Mouse (Mus musculus): ENCODE data around the gene Plcl2. TPM values are rescaled to one million over a fixed set of nuclear protein-coding genes. Genes with fewer than 3 reads are reported as not detected.
A peak's percentile ranks its signal among the peaks of the same experiment; 100 is the strongest.

Gene Plcl2
- polyA plus RNA-seq (2015; fragmentation: Nextera tagmentation; extraction: Ambion mirVana) = 3.5 and 3.6 TPM in 2 replicates

GRCm38 (mm10) chr17:50509251-50510104, at the start of gene Plcl2:
Gene Plcl2, plus strand, starts transcription at chr17:50509403.
- peak within 1 kb of the TSS; percentile 88 for H3K4me3 ChIP-seq (replicated peaks)
- peak within 1 kb of the TSS; percentile 90 for H3K4me2 ChIP-seq
- WGBS = under 1% methylated on average over 81 of the region's 95 CpGs
- peaks cover 19% of the 10 kb centered on the region for H3K4me1 ChIP-seq
- peak; percentile 65 for ATAC-seq (replicated peaks; ENCODE audit: low FRiP score)
- H3K36me3 ChIP-seq = no peaks in the 10 kb centered on the region
- H3K9ac ChIP-seq = peak within 1 kb of the TSS; percentile 79
- H3K27ac ChIP-seq = peak within 1 kb of the TSS; percentile 81
- H3K27me3 ChIP-seq = peaks cover 15% of the 10 kb centered on the region
- H3K9me3 ChIP-seq (replicated peaks) = no peaks in the 10 kb centered on the region

- no peak for ATAC-seq (replicated peaks; ENCODE audit: low FRiP score)
- Histone ChIP-seq H3K4me2 (no peak overlapping the region), H3K4me1 (no peaks in the 10 kb centered on the region), H3K9ac (no peak overlapping the region), H3K36me3 (no peaks in the 10 kb centered on the region), H3K27me3 (no peaks in the 10 kb centered on the region), H3K27ac (no peak overlapping the region), H3K4me3 (replicated peaks) (no peak overlapping the region), H3K9me3 (replicated peaks) (no peaks in the 10 kb centered on the region)
- 72% methylated on average over 8 of the region's 8 CpGs for WGBS
Observed at GRCm38 (mm10) chr17:50460301-50460700, 48.9 kb upstream of the Plcl2 start.

GRCm38 (mm10) chr17:50467438-50467837, 41.8 kb upstream of the Plcl2 start:
- H3K4me2 ChIP-seq = no peak overlapping the region
- no peak overlapping the region for H3K4me3 ChIP-seq (replicated peaks)
- H3K27ac ChIP-seq = no peak overlapping the region
- no peak for ATAC-seq (replicated peaks; ENCODE audit: low FRiP score)
- H3K27me3 ChIP-seq = no peaks in the 10 kb centered on the region
- no peaks in the 10 kb centered on the region for H3K9me3 ChIP-seq (replicated peaks)
- peaks cover 14% of the 10 kb centered on the region for H3K4me1 ChIP-seq
- H3K9ac ChIP-seq = no peak overlapping the region
- no peaks in the 10 kb centered on the region for H3K36me3 ChIP-seq
- 97% methylated on average over 2 of the region's 2 CpGs for WGBS

GRCm38 (mm10) chr17:50469126-50469525, 40.1 kb upstream of the Plcl2 start:
- Histone ChIP-seq H3K9ac (no peak overlapping the region), H3K27me3 (no peaks in the 10 kb centered on the region)
- WGBS = 72% methylated on average over 5 of the region's 5 CpGs

GRCm38 (mm10) chr17:50469543-50470431, 39.4 kb upstream of the Plcl2 start:
- H3K9me3 ChIP-seq (replicated peaks) = no peaks in the 10 kb centered on the region
- no peaks in the 10 kb centered on the region for H3K27me3 ChIP-seq
- H3K27ac ChIP-seq = peak overlapping the region; percentile 83
- H3K4me2 ChIP-seq = peak overlapping the region; percentile 53
- H3K4me1 ChIP-seq = peaks cover 14% of the 10 kb centered on the region
- H3K9ac ChIP-seq = no peak overlapping the region
- ATAC-seq (replicated peaks; ENCODE audit: low FRiP score) = no peak; the same call in 1 of the 2 replicates
- WGBS = 16% methylated on average over 13 of the region's 13 CpGs
- H3K36me3 ChIP-seq = no peaks in the 10 kb centered on the region
- H3K4me3 ChIP-seq (replicated peaks) = peak overlapping the region; percentile 13

More at GRCm38 (mm10) chr17:50469126-50469525, 40.1 kb upstream of the Plcl2 start:
- no peaks in the 10 kb centered on the region for H3K9me3 ChIP-seq (replicated peaks)
- ATAC-seq (replicated peaks; ENCODE audit: low FRiP score) = no peak
- no peak overlapping the region for H3K27ac ChIP-seq
- no peak overlapping the region for H3K4me2 ChIP-seq
- peaks cover 14% of the 10 kb centered on the region for H3K4me1 ChIP-seq
- H3K36me3 ChIP-seq = no peaks in the 10 kb centered on the region
- H3K4me3 ChIP-seq (replicated peaks) = no peak overlapping the region

- H3K4me1 ChIP-seq = peaks cover 14% of the 10 kb centered on the region
- H3K36me3 ChIP-seq = no peaks in the 10 kb centered on the region
- no peak overlapping the region for H3K9ac ChIP-seq
- peak overlapping the region; percentile 83 for H3K27ac ChIP-seq
- ATAC-seq (replicated peaks; ENCODE audit: low FRiP score) = peak; percentile 65
- H3K27me3 ChIP-seq = no peaks in the 10 kb centered on the region
- WGBS = 19% methylated on average over 16 of the region's 16 CpGs
- peak overlapping the region; percentile 13 for H3K4me3 ChIP-seq (replicated peaks)
- no peaks in the 10 kb centered on the region for H3K9me3 ChIP-seq (replicated peaks)
- H3K4me2 ChIP-seq = peak overlapping the region; percentile 53
Observed at GRCm38 (mm10) chr17:50470432-50471078, 38.6 kb upstream of the Plcl2 start.

GRCm38 (mm10) chr17:50471230-50471629, 38.0 kb upstream of the Plcl2 start:
- peak overlapping the region; percentile 37 for H3K27ac ChIP-seq
- H3K27me3 ChIP-seq = no peaks in the 10 kb centered on the region
- no peak overlapping the region for H3K9ac ChIP-seq
- H3K4me2 ChIP-seq = no peak overlapping the region
- ATAC-seq (replicated peaks; ENCODE audit: low FRiP score) = peak; percentile 63
- no peak overlapping the region for H3K4me3 ChIP-seq (replicated peaks)
- peaks cover 14% of the 10 kb centered on the region for H3K4me1 ChIP-seq
- H3K36me3 ChIP-seq = no peaks in the 10 kb centered on the region
- 54% methylated on average over 3 of the region's 3 CpGs for WGBS
- H3K9me3 ChIP-seq (replicated peaks) = no peaks in the 10 kb centered on the region

GRCm38 (mm10) chr17:50477277-50477676, 31.9 kb upstream of the Plcl2 start:
- no peak overlapping the region for H3K27ac ChIP-seq
- no peak overlapping the region for H3K4me3 ChIP-seq (replicated peaks)
- H3K4me2 ChIP-seq = no peak overlapping the region
- H3K36me3 ChIP-seq = no peaks in the 10 kb centered on the region
- 80% methylated on average over 4 of the region's 4 CpGs for WGBS
- no peaks in the 10 kb centered on the region for H3K27me3 ChIP-seq
- H3K9ac ChIP-seq = no peak overlapping the region
- H3K4me1 ChIP-seq = no peaks in the 10 kb centered on the region
- no peak for ATAC-seq (replicated peaks; ENCODE audit: low FRiP score)
- H3K9me3 ChIP-seq (replicated peaks) = no peaks in the 10 kb centered on the region

GRCm38 (mm10) chr17:50480867-50481266, 28.3 kb upstream of the Plcl2 start:
- no peaks in the 10 kb centered on the region for H3K27me3 ChIP-seq
- H3K27ac ChIP-seq = no peak overlapping the region
- no peak overlapping the region for H3K4me3 ChIP-seq (replicated peaks)
- no peaks in the 10 kb centered on the region for H3K36me3 ChIP-seq
- H3K4me2 ChIP-seq = no peak overlapping the region
- ATAC-seq (replicated peaks; ENCODE audit: low FRiP score) = no peak
- H3K4me1 ChIP-seq = no peaks in the 10 kb centered on the region
- H3K9ac ChIP-seq = no peak overlapping the region
- whole genome bisulfite sequencing = 47% methylated on average over 7 of the region's 7 CpGs
- no peaks in the 10 kb centered on the region for H3K9me3 ChIP-seq (replicated peaks)

GRCm38 (mm10) chr17:50483700-50484099, 25.5 kb upstream of the Plcl2 start:
- Histone ChIP-seq H3K4me3 (replicated peaks) (no peak overlapping the region), H3K27ac (no peak overlapping the region), H3K4me1 (no peaks in the 10 kb centered on the region), H3K36me3 (no peaks in the 10 kb centered on the region), H3K9me3 (replicated peaks) (no peaks in the 10 kb centered on the region), H3K9ac (no peak overlapping the region), H3K27me3 (no peaks in the 10 kb centered on the region), H3K4me2 (no peak overlapping the region)
- 81% methylated on average over 7 of the region's 7 CpGs for WGBS
- no peak for ATAC-seq (replicated peaks; ENCODE audit: low FRiP score)

GRCm38 (mm10) chr17:50484981-50485380, 24.2 kb upstream of the Plcl2 start:
- no peaks in the 10 kb centered on the region for H3K36me3 ChIP-seq
- H3K4me2 ChIP-seq = no peak overlapping the region
- no peaks in the 10 kb centered on the region for H3K9me3 ChIP-seq (replicated peaks)
- WGBS = 67% methylated on average over 5 of the region's 5 CpGs
- H3K4me3 ChIP-seq (replicated peaks) = no peak overlapping the region
- no peak overlapping the region for H3K9ac ChIP-seq
- ATAC-seq (replicated peaks; ENCODE audit: low FRiP score) = no peak
- no peak overlapping the region for H3K27ac ChIP-seq
- H3K27me3 ChIP-seq = no peaks in the 10 kb centered on the region
- no peaks in the 10 kb centered on the region for H3K4me1 ChIP-seq

Measured in kidney, embryonic 15.5 days (tissue).